Mouse (Mus musculus) forebrain, embryonic 14.5 days (tissue): ENCODE data around the gene Gpr39. TPM values are rescaled to one million over a fixed set of nuclear protein-coding genes. Genes with fewer than 3 reads are reported as not detected.
A peak's percentile ranks its signal among the peaks of the same experiment; 100 is the strongest.

Experiments
- ATAC-seq: fragments of 200-750 bp; cut with Nextera tagmentation; 2 replicates; pipeline ENCODE4 v1.8.0; 2017; ENCODE audit warnings: mild to moderate bottlenecking, moderate library complexity
- DNase-seq: peaks from one replicate; pipeline ENCODE4 v3.0.0-alpha.2; 2015; ENCODE audit warnings: low spot score
- H3K27ac ChIP-seq: fragments of 300-500 bp; sonication (generic); 2 replicates; pipeline ENCODE4 v1.5.1; 2014; ENCODE audit warnings: low read depth, mild to moderate bottlenecking, control low read depth, low read length, moderate library complexity
- H3K27me3 ChIP-seq: fragments of 300-500 bp; sonication (generic); replicated peaks from 2 replicates; pipeline ENCODE4 v1.6.1; 2014; ENCODE audit warnings: low read length, control low read depth, mixed read lengths; ENCODE audit not compliant: control insufficient read depth, insufficient read depth
- H3K36me3 ChIP-seq: fragments of 300-500 bp; sonication (generic); 2 replicates; pipeline ENCODE4 v1.6.1; 2014; ENCODE audit warnings: low read length, control low read depth; ENCODE audit not compliant: control insufficient read depth, insufficient read depth
- H3K4me1 ChIP-seq: fragments of 300-500 bp; sonication (generic); 2 replicates; pipeline ENCODE4 v1.6.1; 2014; ENCODE audit warnings: antibody characterized with exemption, low read length, control low read depth; ENCODE audit not compliant: control insufficient read depth, insufficient read depth
- H3K4me2 ChIP-seq: fragments of 300-500 bp; sonication (generic); 2 replicates; pipeline ENCODE4 v1.6.1; 2014; ENCODE audit warnings: mild to moderate bottlenecking, control low read depth, low read length
- H3K4me3 ChIP-seq: fragments of 300-500 bp; sonication (generic); 2 replicates; pipeline ENCODE4 v1.5.1; 2014; ENCODE audit warnings: low read depth, low read length, control low read depth
- H3K9ac ChIP-seq: fragments of 300-500 bp; sonication (generic); 2 replicates; pipeline ENCODE4 v1.6.1; 2014; ENCODE audit warnings: mild to moderate bottlenecking, low read length, control low read depth, moderate library complexity
- H3K9me3 ChIP-seq: fragments of 300-500 bp; sonication (generic); replicated peaks from 2 replicates; pipeline ENCODE4 v1.6.1; 2016; ENCODE audit warnings: low read length, control low read depth, mixed read lengths; ENCODE audit not compliant: control insufficient read depth
- whole genome bisulfite sequencing: fragments of 180-500 bp; shearing (Covaris S2); extraction: QIAGEN DNeasy Blood & Tissue Kit; methylation state at CpG from one replicate; pipeline ENCODE4 v1.1.7; 2014; 5-methylcytosine and 5-hydroxymethylcytosine counted together
- polyA plus RNA-seq: library from polyadenylated mRNA; unstranded; fragments of >200 nt; fragmentation: Nextera tagmentation; extraction: Ambion mirVana; gene quantifications from 2 replicates; pipeline ENCODE4 v1.2.1, GENCODE M21; 2014

Gene Gpr39
- polyA plus RNA-seq, 1 experiment from 2014 or later, result not detected

- 59% methylated on average over 3 of the region's 3 CpGs for WGBS
- H3K4me2 ChIP-seq, result no peak overlapping the region
- DNase-seq, result no peak
- H3K4me3 ChIP-seq, result no peak overlapping the region
- no peaks in the 10 kb centered on the region for H3K36me3 ChIP-seq
- ATAC-seq, result no peak
- H3K9ac ChIP-seq, result no peak overlapping the region
- no peak overlapping the region for H3K27ac ChIP-seq
- no peaks in the 10 kb centered on the region for H3K9me3 ChIP-seq
- H3K4me1 ChIP-seq, result peaks cover 7% of the 10 kb centered on the region; the same call in 1 of the 2 replicates
- H3K27me3 ChIP-seq, result no peaks in the 10 kb centered on the region
These were observed 38.5 kb downstream of the Gpr39 start for GRCm38 (mm10) chr1:125715286-125715685.

GRCm38 (mm10) chr1:125716241-125716640, 39.4 kb downstream of the Gpr39 start:
- peak; percentile 34; the same call in 1 of the 2 replicates for ATAC-seq
- peak; percentile 72 for DNase-seq
- Histone ChIP-seq H3K4me1 (peaks cover 7% of the 10 kb centered on the region; the same call in 1 of the 2 replicates), H3K4me2 (no peak overlapping the region), H3K27me3 (no peaks in the 10 kb centered on the region), H3K4me3 (no peak overlapping the region), H3K36me3 (no peaks in the 10 kb centered on the region), H3K9me3 (no peaks in the 10 kb centered on the region), H3K27ac (no peak overlapping the region), H3K9ac (no peak overlapping the region)
- 32% methylated on average over 6 of the region's 6 CpGs for WGBS

GRCm38 (mm10) chr1:125717906-125718305, 41.1 kb downstream of the Gpr39 start:
- H3K27ac ChIP-seq, result no peak overlapping the region
- no peaks in the 10 kb centered on the region for H3K27me3 ChIP-seq
- DNase-seq (no peak), ATAC-seq (no peak)
- H3K4me1 ChIP-seq, result peaks cover 7% of the 10 kb centered on the region; the same call in 1 of the 2 replicates
- 90% methylated on average over 5 of the region's 5 CpGs for WGBS
- no peaks in the 10 kb centered on the region for H3K9me3 ChIP-seq
- H3K36me3 ChIP-seq, result no peaks in the 10 kb centered on the region
- H3K4me3 ChIP-seq, result no peak overlapping the region
- H3K9ac ChIP-seq, result no peak overlapping the region
- H3K4me2 ChIP-seq, result no peak overlapping the region

DNA sequence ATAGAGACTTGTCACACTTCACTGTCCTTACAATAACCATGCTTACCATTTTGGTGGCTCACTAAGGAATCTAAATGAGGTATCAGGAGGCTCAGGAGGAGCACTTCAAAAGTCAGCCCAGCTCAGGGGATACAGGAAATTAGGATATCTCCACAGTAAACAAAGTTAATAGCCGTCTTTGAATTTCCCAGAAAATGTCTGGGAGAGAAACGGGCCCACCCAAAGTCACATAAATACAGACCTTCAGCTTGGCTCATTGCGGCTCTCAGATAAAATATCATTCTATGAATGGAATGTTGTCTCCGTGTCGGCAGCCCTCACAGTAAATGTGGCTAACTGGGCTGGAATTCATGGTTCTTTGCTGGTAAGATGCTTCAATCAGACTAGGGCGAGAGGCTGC, 42.3 kb downstream of the Gpr39 start:
- no peaks in the 10 kb centered on the region for H3K27me3 ChIP-seq
- WGBS, result 94% methylated on average over 6 of the region's 6 CpGs

DNA sequence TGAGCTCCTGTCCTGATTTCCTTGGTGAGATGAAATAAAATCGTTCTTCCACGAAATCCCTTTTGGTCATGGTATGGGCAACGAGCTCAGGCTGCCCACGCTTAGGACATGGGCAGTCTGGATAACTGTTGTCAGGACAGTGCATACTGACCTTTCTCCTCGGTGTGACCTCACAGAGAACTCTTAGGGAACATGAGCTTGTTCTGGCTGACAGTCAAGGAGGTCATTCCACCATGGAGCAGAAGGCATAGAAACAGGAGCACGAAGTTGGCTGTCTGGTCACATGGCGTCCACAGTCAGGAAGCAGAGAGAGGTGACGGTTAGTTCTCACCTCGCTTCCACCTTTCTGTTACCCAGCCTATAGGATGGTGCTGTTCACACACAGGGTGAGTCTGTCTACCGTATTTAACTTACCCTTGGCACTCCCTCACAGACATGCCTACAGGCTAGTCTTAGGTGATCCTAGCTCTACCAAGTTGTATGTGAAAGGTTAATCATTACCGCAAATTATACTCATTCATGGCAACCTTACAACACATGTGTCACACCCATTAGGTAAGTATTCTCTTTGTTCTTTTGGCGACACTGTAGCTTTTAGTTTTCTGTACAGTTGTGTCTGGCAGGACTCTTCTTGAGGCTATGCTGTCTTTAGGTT, 44.4 kb downstream of the Gpr39 start:
- no peak for ATAC-seq
- 95% methylated on average over 12 of the region's 12 CpGs for WGBS

More for the DNA sequence above, 42.3 kb downstream of the Gpr39 start:
- peaks cover 7% of the 10 kb centered on the region; the same call in 1 of the 2 replicates for H3K4me1 ChIP-seq
- DNase-seq, result no peak
- no peak overlapping the region for H3K9ac ChIP-seq
- no peak overlapping the region for H3K4me3 ChIP-seq
- ATAC-seq, result no peak
- no peak overlapping the region for H3K4me2 ChIP-seq
- H3K36me3 ChIP-seq, result no peaks in the 10 kb centered on the region
- H3K27ac ChIP-seq, result no peak overlapping the region
- H3K9me3 ChIP-seq, result no peaks in the 10 kb centered on the region

DNA sequence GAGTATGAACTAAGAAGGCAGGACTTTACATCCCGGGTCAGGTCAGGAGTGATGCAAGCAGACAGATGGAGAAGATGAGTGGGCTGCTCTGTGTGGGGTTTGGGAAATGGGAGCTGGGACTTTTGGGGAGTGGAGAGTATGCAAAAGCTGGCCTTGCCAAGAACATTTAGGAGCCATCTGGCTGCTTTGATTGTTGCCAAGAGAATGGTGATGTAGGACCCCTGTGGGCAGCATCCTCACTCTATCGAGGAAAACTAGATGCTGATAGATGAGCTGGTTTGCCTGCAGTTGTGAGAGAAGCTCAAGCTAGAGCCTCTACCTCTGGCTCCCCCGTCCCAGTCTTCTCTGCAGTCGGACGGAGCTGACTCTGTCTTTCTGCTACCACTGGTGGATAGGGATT, 47.5 kb downstream of the Gpr39 start:
- peak; percentile 71 for DNase-seq
- peak; percentile 57; the same call in 1 of the 2 replicates for ATAC-seq
- 79% methylated on average over 5 of the region's 5 CpGs for WGBS

More for the DNA sequence above, 44.4 kb downstream of the Gpr39 start:
- Histone ChIP-seq H3K27ac (no peak overlapping the region), H3K4me1 (peaks cover 7% of the 10 kb centered on the region; the same call in 1 of the 2 replicates), H3K9ac (no peak overlapping the region), H3K27me3 (no peaks in the 10 kb centered on the region), H3K36me3 (no peaks in the 10 kb centered on the region), H3K4me2 (no peak overlapping the region), H3K9me3 (no peaks in the 10 kb centered on the region), H3K4me3 (no peak overlapping the region)
- no peak for DNase-seq

GRCm38 (mm10) chr1:125729025-125729565, 52.3 kb downstream of the Gpr39 start:
- Histone ChIP-seq H3K4me2 (no peak overlapping the region), H3K9ac (no peak overlapping the region), H3K4me1 (no peaks in the 10 kb centered on the region), H3K27ac (no peak overlapping the region), H3K9me3 (no peaks in the 10 kb centered on the region), H3K36me3 (no peaks in the 10 kb centered on the region), H3K27me3 (no peaks in the 10 kb centered on the region), H3K4me3 (no peak overlapping the region)
- 58% methylated on average over 6 of the region's 6 CpGs for WGBS
- no peak for DNase-seq
- no peak; the same call in 1 of the 2 replicates for ATAC-seq

More for the DNA sequence above, 47.5 kb downstream of the Gpr39 start:
- no peak overlapping the region for H3K9ac ChIP-seq
- no peak overlapping the region for H3K4me2 ChIP-seq
- H3K4me1 ChIP-seq, result no peaks in the 10 kb centered on the region
- H3K27ac ChIP-seq, result no peak overlapping the region
- no peak overlapping the region for H3K4me3 ChIP-seq
- no peaks in the 10 kb centered on the region for H3K27me3 ChIP-seq
- no peaks in the 10 kb centered on the region for H3K9me3 ChIP-seq
- H3K36me3 ChIP-seq, result no peaks in the 10 kb centered on the region

GRCm38 (mm10) chr1:125729731-125730536, 53.1 kb downstream of the Gpr39 start:
- Histone ChIP-seq H3K9ac (no peak overlapping the region), H3K4me3 (no peak overlapping the region), H3K36me3 (no peaks in the 10 kb centered on the region), H3K27me3 (no peaks in the 10 kb centered on the region), H3K27ac (no peak overlapping the region), H3K9me3 (no peaks in the 10 kb centered on the region), H3K4me1 (no peaks in the 10 kb centered on the region), H3K4me2 (no peak overlapping the region)
- DNase-seq (peak; percentile 44), ATAC-seq (peak; percentile 57; the same call in 1 of the 2 replicates)
- WGBS, result 35% methylated on average over 13 of the region's 13 CpGs
